Mouse (Mus musculus) thymus, adult 2 months (tissue): Measurements from ENCODE around the gene Alyref.

ENCODE experiments used
- CTCF ChIP-seq: fragments of 200-500 bp; IDR thresholded peaks from 2 replicates; pipeline ENCODE4 v1.5.1; 2012; ENCODE audit warnings: mild to moderate bottlenecking, control low read depth, low read length, moderate library complexity, borderline replicate concordance; ENCODE audit not compliant: control insufficient read depth, poor library complexity, insufficient read depth; ENCODE audit errors: extremely low read depth
- POLR2A ChIP-seq: fragments of 200-500 bp; IDR thresholded peaks from 2 replicates; pipeline ENCODE4 v1.6.1; 2012; ENCODE audit warnings: mild to moderate bottlenecking, low read length, control low read depth, moderate library complexity; ENCODE audit not compliant: control insufficient read depth, poor library complexity, insufficient read depth; ENCODE audit errors: extremely low read depth

DNA sequence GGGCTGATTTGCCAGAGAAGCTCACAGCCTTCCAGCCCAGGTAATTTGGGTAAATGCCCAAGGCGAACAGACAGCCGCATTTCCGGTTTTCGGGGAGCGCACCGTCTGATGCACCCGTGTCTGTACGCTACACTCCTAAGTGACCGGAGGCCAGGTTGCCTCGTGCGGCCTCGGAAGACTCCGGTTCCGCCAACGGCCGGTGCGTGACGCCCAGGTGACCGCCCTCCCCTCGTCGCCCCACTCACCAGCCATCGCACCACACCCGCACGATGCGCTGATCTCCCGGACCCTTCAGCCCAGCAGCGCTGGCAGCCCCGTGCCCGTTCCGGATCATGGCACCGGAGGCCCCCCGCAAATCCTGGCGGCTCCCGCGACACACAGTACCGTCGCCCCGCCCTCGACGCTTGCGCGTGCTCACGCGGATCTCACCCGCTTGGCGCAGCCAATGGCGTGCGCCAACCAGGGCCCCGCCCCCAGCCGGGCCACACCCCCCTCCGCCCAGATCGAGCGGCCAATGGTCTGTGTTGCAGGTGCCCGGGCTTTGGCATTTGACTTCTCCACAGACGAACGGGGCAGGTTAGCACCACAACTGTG is 19.5 kb upstream of the Alyref start, which contains the start of gene Pcyt2:
- peak; percentile 68; the same call in 1 of the 2 replicates for TF ChIP-seq POLR2A
- no peak for TF ChIP-seq CTCF
